Mouse (Mus musculus): ENCODE results near the gene Src. TPM values are rescaled to one million over a fixed set of nuclear protein-coding genes. Genes with fewer than 3 reads are reported as not detected.
"Not testable (repeated sequence)": the region's sequence is repeated elsewhere in the genome, so short reads cannot be mapped to it uniquely, and the experiment has no call there.

Gene Src
- total RNA-seq, 2 experiments from 2014 or later = 116 to 137 TPM

DNA sequence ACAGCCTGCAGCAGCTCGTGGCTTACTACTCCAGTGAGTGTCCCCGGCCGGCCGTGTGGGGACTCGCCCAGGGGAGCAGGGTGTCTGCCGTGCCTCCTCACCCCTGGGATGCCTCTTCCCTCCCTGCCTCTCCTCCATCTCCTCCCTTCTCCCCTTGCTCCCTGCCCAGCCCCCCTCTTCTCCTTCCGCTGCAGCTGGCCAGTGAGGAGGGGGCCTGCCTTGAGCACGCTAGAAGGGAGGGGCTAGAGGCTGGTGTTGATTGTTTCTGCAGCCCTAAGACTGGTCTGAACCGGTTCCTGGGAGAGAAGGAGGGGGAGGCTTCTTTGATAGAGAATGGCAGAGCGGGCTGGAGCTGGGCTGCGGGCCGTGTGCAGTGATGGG is 46.5 kb downstream of the Src start:
- intact Hi-C loops (cut with DNase I) = no loop called here
- DNase-seq (ENCODE audit: low spot score in 2 of 2) = peak in 1 of 2 experiments; percentile 49

- intact Hi-C loops (cut with DNase I) = no loop called here
- no peak for DNase-seq (ENCODE audit: low spot score in 2 of 2)
Observed at GRCm38 (mm10) chr2:157466836-157467235, 48.6 kb downstream of the Src start.

- DNase-seq (ENCODE audit: low spot score in 2 of 2) = no peak
- intact Hi-C loops (cut with DNase I) = no loop called here
Observed at GRCm38 (mm10) chr2:157468130-157468796, 50.0 kb downstream of the Src start.

DNA sequence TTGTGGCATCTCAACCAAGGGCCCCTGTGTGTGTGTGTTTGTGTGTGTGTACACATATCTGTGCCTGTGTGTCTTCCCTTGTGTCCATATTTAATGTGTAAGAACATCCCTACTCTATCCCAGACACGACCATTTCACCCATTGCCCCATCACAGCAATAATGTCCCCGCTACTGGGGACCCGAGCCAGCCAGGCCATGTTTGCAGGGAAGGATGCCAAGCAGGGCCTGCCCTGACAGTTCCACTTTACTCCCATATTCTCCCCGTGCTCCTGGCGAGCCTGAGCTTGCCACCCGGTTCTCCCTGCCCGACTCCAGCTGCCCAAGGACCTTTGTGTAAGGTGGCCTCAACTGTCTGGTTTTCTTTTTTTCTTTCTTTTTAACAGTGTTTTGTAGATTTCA is 53.0 kb downstream of the Src start:
- DNase-seq (ENCODE audit: low spot score in 2 of 2) = no peak
- intact Hi-C loops (cut with DNase I) = no loop called here

DNA sequence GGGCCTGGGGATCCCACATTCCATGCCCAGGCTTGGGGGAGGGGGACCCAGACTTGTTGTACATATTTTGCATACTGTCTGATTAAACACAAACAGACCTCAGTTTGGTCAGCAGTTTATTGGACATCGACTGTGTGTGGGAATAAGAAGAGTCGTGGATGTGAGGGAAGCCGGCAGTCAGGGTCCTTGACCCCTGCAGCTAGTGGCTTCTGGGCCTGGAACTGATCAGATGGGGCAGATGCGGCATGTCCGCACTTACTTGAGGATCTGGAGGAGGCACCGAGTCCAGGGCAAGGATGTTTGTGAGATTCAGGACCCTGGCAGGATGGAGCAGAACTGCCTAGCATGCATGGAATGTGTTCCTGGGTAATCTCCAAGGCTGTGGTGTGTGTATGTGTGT is 53.5 kb downstream of the Src start:
- DNase-seq (ENCODE audit: low spot score in 2 of 2) = no peak
- intact Hi-C loops (cut with DNase I) = no loop called here

DNA sequence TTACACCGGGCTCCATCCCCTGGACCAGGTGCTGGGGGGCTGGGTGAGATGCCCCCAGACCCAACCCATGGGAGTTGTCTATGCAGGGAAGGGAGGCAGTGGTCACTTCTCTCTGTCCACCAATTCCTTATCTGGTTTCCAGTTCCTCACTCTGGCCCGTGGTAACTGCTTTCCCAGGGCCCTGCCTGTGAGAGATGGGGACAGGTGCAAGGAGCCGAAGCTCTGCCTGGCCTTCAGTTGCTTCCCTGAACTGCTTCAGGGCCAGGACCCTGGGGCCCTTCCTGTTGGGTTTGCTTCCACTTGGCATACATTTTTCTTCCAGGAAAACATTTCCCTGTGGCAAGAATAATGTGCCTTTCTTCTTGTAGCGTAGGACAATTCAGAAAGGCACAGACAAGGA is 54.2 kb downstream of the Src start:
- DNase-seq (ENCODE audit: low spot score in 2 of 2) = no peak
- intact Hi-C loops (cut with DNase I) = no loop called here

- intact Hi-C loops (cut with DNase I) = no loop called here
- DNase-seq (ENCODE audit: low spot score in 2 of 2) = no peak
Observed at GRCm38 (mm10) chr2:157474269-157474729, 56.1 kb downstream of the Src start.

- DNase-seq (ENCODE audit: low spot score in 2 of 2) = no peak
- intact Hi-C loops (cut with DNase I) = no loop called here
Observed at GRCm38 (mm10) chr2:157475437-157476379, 57.5 kb downstream of the Src start.

- intact Hi-C loops (cut with DNase I) = no loop called here
- DNase-seq (ENCODE audit: low spot score in 2 of 2) = peak in 1 of 2 experiments; percentile 72
Observed at GRCm38 (mm10) chr2:157478651-157479050, 60.4 kb downstream of the Src start.

- DNase-seq (ENCODE audit: low spot score in 2 of 2) = peak in 1 of 2 experiments; percentile 65
- intact Hi-C loops (cut with DNase I) = loop anchor here (2.0 kb wide), 1 partner anchor 81 kb away; the partner anchor contains the start of gene Nnat
Observed at GRCm38 (mm10) chr2:157479858-157480568, 61.8 kb downstream of the Src start.

GRCm38 (mm10) chr2:157482729-157483128 is 64.5 kb downstream of the Src start:
- DNase-seq (ENCODE audit: low spot score in 2 of 2) = no peak
- intact Hi-C loops (cut with DNase I) = no loop called here

DNA sequence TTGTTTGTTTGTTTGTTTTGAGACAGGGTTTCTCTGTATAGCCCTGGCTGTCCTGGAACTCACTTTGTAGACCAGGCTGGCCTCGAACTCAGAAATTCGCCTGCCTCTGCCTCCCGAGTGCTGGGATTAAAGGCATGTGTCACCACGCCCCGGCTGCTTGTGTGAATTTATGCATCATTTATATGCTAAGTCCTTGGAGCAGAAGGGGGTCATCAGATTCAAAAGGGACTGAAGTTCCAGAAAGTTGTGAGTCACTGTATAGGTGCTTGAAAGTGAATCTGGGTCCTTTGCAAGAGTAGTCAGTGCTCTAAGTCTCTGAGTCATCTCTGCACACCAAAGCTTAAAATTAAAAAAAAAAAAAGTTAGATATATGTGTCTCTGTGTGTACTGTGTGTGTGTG is 68.3 kb downstream of the Src start:
- intact Hi-C loops (cut with DNase I); DNase-seq (ENCODE audit: low spot score in 2 of 2): not testable (repeated sequence)

DNA sequence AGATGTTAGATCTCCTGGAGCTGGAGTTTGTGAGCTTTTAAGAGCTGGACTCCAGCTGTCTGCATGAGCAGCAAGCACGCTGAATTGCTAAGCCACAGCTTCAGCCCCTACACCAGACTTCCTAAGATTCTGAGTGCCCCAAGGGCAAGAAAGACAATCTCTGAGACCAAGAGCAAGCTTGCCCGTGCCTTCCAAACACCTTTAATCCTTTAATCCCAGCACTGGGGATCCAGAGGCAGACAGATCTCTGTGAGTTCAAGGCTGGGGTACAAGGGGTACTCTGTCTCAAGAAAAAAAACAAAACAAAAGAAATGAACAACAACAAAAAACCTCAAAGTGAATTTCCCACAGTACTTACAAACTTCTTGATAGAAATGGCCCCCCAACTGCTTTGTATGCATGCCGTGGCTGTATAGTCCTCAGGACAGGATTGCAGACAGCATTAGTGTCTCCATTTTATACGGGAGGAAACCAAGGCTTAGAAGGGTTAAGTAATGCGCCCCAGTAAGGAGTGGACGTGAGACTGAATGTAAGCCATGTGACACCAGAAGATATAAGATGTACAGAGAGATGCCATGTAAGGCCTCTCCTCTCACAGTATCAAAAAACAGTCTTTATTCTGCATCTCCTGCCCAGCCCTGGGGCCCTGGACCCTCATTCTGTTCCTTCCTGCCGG is 68.9 kb downstream of the Src start:
- intact Hi-C loops (cut with DNase I) = no loop called here
- DNase-seq (ENCODE audit: low spot score in 2 of 2) = no peak

- intact Hi-C loops (cut with DNase I) = no loop called here
- no peak for DNase-seq (ENCODE audit: low spot score in 2 of 2)
Observed at GRCm38 (mm10) chr2:157487733-157488175, 69.5 kb downstream of the Src start.

- DNase-seq (ENCODE audit: low spot score in 2 of 2) = peak; percentile 76 to 97
- intact Hi-C loops (cut with DNase I) = loop anchor here (5.0 kb wide), 1 partner anchor 44 kb away; no protein-coding TSS in a partner anchor
Observed at GRCm38 (mm10) chr2:157493240-157493639, 75.0 kb downstream of the Src start.

- intact Hi-C loops (cut with DNase I) = no loop called here
- DNase-seq (ENCODE audit: low spot score in 2 of 2) = no peak
Observed at GRCm38 (mm10) chr2:157498529-157498928, 80.3 kb downstream of the Src start.

GRCm38 (mm10) chr2:157500364-157500763 is 82.1 kb downstream of the Src start:
- intact Hi-C loops (cut with DNase I) = no loop called here
- no peak for DNase-seq (ENCODE audit: low spot score in 2 of 2)

DNA sequence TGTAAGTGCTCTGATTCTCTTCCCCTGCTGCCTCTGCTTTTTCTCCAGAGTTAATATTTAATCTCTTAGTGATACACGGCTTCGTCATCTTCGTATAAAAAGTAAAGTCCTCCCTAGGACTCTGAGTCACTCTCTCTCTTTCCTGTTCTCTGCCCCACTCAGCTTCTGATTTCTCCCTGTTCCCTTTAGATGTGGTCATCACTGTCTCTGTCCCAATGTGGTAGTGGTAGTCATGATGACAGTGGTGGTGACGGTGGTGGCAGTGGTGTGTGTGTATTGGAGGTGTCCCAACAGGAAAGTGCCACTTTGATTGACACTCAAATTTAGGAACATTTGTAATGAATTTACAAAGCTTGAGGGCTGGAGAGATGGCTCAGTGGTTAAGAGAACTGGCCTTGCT is 83.1 kb downstream of the Src start:
- no peak for DNase-seq (ENCODE audit: low spot score in 2 of 2)
- intact Hi-C loops (cut with DNase I) = no loop called here

GRCm38 (mm10) chr2:157506779-157507178 is 88.5 kb downstream of the Src start:
- intact Hi-C loops (cut with DNase I) = no loop called here
- DNase-seq (ENCODE audit: low spot score in 2 of 2) = peak; percentile 76 to 78

Measured in left cerebral cortex, postnatal 25 days (tissue).